Mouse (Mus musculus) forebrain, postnatal 0 days (tissue): ENCODE results near the gene Hus1b. TPM values are rescaled to one million over a fixed set of nuclear protein-coding genes. Genes with fewer than 3 reads are reported as not detected.

Experiments
- ATAC-seq: fragments of 200-750 bp; cut with Nextera tagmentation; 2 replicates; pipeline ENCODE4 v1.8.0; 2017; ENCODE audit warnings: mild to moderate bottlenecking, moderate library complexity
- DNase-seq: peaks from one replicate; pipeline ENCODE4 v3.0.0-alpha.2; 2015
- H3K27ac ChIP-seq: fragments of 300-500 bp; sonication (generic); 2 replicates; pipeline ENCODE4 v1.5.1; 2014; ENCODE audit warnings: low read depth, mild to moderate bottlenecking, antibody characterized with exemption, low read length, moderate library complexity, mixed read lengths
- H3K27me3 ChIP-seq: fragments of 300-500 bp; sonication (generic); 2 replicates; pipeline ENCODE4 v1.6.1; 2014; ENCODE audit warnings: mild to moderate bottlenecking, low read length, mixed read lengths; ENCODE audit not compliant: insufficient read depth
- H3K36me3 ChIP-seq: fragments of 300-500 bp; sonication (generic); 2 replicates; pipeline ENCODE4 v1.6.1; 2014; ENCODE audit warnings: mild to moderate bottlenecking, moderate library complexity; ENCODE audit not compliant: insufficient read depth
- H3K4me1 ChIP-seq: fragments of 300-500 bp; sonication (generic); 2 replicates; pipeline ENCODE4 v1.6.1; 2014; ENCODE audit warnings: antibody characterized with exemption; ENCODE audit not compliant: insufficient read depth
- H3K4me2 ChIP-seq: fragments of 300-500 bp; sonication (generic); 2 replicates; pipeline ENCODE4 v1.6.1; 2014; ENCODE audit warnings: low read depth, mild to moderate bottlenecking, moderate library complexity
- H3K4me3 ChIP-seq: fragments of 300-500 bp; sonication (generic); 2 replicates; pipeline ENCODE4 v1.5.1; 2014; ENCODE audit warnings: low read depth, low read length, mixed read lengths
- H3K9ac ChIP-seq: fragments of 300-500 bp; sonication (generic); 2 replicates; pipeline ENCODE4 v1.6.1; 2014; ENCODE audit warnings: mild to moderate bottlenecking
- H3K9me3 ChIP-seq: fragments of 300-500 bp; sonication (generic); 2 replicates; pipeline ENCODE4 v1.6.1; 2016; ENCODE audit warnings: low read length
- CTCF ChIP-seq: sonication (generic); IDR thresholded peaks from 2 replicates; pipeline ENCODE4 v1.5.1; 2016; ENCODE audit warnings: antibody characterized with exemption, control low read depth, low read depth
- WGBS: fragments of 180-500 bp; shearing (Covaris S2); extraction: QIAGEN DNeasy Blood & Tissue Kit; methylation state at CpG from one replicate; pipeline ENCODE4 v1.1.7; 2014; 5-methylcytosine and 5-hydroxymethylcytosine counted together
- polyA plus RNA-seq: library from polyadenylated mRNA; unstranded; fragments of >200 nt; fragmentation: Nextera tagmentation; extraction: Ambion mirVana; gene quantifications from 2 replicates; pipeline ENCODE4 v1.2.1, GENCODE M21; 2015
- total RNA-seq: library from RNA; depleted of rRNA; stranded (reverse); fragments of >200 nt; gene quantifications from 2 replicates; pipeline ENCODE4 v1.2.3, GENCODE M21; 2014

Gene Hus1b
- total and polyA plus RNA-seq, 2 experiments from 2014 or later, result 0.13 to 1.3 TPM

DNA sequence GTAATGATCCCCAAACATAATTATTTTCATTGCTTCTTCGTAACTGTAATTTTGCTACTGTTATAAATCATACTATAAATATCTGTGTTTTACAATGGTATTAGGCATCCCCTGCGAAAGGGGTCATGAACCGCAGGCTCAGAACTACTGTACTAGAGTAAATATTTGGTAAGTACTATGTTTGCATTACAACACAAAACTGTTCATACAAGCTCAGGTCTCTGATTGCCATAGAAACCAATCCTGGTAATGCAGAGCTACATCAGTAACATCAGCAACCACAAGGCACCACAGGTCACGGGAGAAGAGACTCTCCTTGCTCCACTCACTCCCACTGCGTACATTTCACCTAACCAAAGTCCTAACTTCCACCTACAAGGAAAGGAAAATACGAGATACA, 23.3 kb downstream of the Hus1b start:
- Histone ChIP-seq H3K4me2 (no peak overlapping the region), H3K9ac (no peak overlapping the region), H3K9me3 (no peaks in the 10 kb centered on the region), H3K36me3 (peaks cover 10% of the 10 kb centered on the region), H3K27me3 (no peaks in the 10 kb centered on the region), H3K4me1 (no peaks in the 10 kb centered on the region), H3K4me3 (no peak overlapping the region), H3K27ac (no peak overlapping the region)
- ATAC-seq, result no peak
- no peak for TF ChIP-seq CTCF
- 95% methylated on average over 6 of the region's 6 CpGs for WGBS
- no peak for DNase-seq

- DNase-seq (no peak), ATAC-seq (no peak)
- H3K9me3 ChIP-seq, result no peaks in the 10 kb centered on the region
- 83% methylated on average over 4 of the region's 4 CpGs for WGBS
- H3K4me3 ChIP-seq, result no peak overlapping the region
- no peak overlapping the region for H3K27ac ChIP-seq
- no peaks in the 10 kb centered on the region for H3K4me1 ChIP-seq
- H3K27me3 ChIP-seq, result no peaks in the 10 kb centered on the region
- H3K4me2 ChIP-seq, result no peak overlapping the region
- TF ChIP-seq CTCF, result no peak
- no peak overlapping the region for H3K9ac ChIP-seq
- H3K36me3 ChIP-seq, result peaks cover 7% of the 10 kb centered on the region
These were observed 25.6 kb downstream of the Hus1b start for GRCm38 (mm10) chr13:30921914-30922313.

GRCm38 (mm10) chr13:30913757-30914156, 33.8 kb downstream of the Hus1b start:
- DNase-seq (no peak), ATAC-seq (no peak)
- Histone ChIP-seq H3K9ac (no peak overlapping the region), H3K4me2 (no peak overlapping the region), H3K27ac (no peak overlapping the region), H3K4me1 (no peaks in the 10 kb centered on the region), H3K27me3 (no peaks in the 10 kb centered on the region), H3K9me3 (no peaks in the 10 kb centered on the region), H3K4me3 (no peak overlapping the region), H3K36me3 (peaks cover 9% of the 10 kb centered on the region; the same call in 1 of the 2 replicates)
- TF ChIP-seq CTCF, result no peak

- Histone ChIP-seq H3K27ac (no peak overlapping the region), H3K36me3 (peaks cover 13% of the 10 kb centered on the region; the same call in 1 of the 2 replicates), H3K4me2 (no peak overlapping the region), H3K27me3 (no peaks in the 10 kb centered on the region), H3K4me3 (no peak overlapping the region), H3K4me1 (no peaks in the 10 kb centered on the region), H3K9ac (no peak overlapping the region), H3K9me3 (no peaks in the 10 kb centered on the region)
- DNase-seq, result no peak
- ATAC-seq, result no peak
- TF ChIP-seq CTCF, result no peak
- 39% methylated on average over 4 of the region's 4 CpGs for WGBS
These were observed 34.5 kb downstream of the Hus1b start for GRCm38 (mm10) chr13:30913028-30913427.

DNA sequence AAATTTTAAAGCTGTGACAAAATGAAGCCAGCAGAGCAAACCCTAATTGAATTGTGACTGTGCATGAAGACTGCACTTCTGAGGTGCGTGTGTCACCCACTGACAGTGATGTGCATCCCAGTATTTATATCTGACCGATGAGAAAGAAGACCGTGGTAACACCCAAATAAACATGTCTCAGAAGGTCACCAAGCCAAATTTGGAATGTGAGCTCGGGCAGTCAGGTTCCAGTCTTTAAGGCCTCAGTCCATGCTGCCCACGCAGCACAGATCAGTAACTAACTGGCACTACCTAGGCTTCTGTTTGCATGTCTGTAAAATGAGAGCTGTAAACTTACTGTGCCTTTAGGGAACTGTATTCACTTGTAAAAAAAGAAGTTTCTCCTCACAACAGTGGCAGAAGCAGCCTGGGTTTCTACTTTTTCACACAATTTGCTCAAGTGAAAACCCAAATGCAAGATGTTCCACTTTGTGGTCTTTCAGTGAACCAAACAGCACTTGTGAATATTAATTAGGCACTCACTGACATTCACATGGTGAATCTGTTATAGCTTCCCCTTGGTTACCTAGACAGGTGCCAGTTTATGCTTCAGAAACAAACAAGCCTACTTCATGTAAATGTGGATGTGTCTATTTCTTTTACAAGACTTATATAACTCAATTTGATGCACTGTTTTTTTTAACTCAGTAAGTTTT, 35.5 kb downstream of the Hus1b start:
- no peak for ATAC-seq
- Histone ChIP-seq H3K4me2 (no peak overlapping the region), H3K27me3 (no peaks in the 10 kb centered on the region), H3K9me3 (no peaks in the 10 kb centered on the region), H3K9ac (no peak overlapping the region), H3K36me3 (peaks cover 13% of the 10 kb centered on the region; the same call in 1 of the 2 replicates), H3K4me3 (no peak overlapping the region), H3K4me1 (no peaks in the 10 kb centered on the region), H3K27ac (no peak overlapping the region)
- TF ChIP-seq CTCF, result no peak
- 83% methylated on average over 5 of the region's 5 CpGs for WGBS
- DNase-seq, result no peak

- WGBS, result 77% methylated on average over 5 of the region's 5 CpGs
- no peaks in the 10 kb centered on the region for H3K9me3 ChIP-seq
- peaks cover 13% of the 10 kb centered on the region; the same call in 1 of the 2 replicates for H3K36me3 ChIP-seq
- no peak for DNase-seq
- H3K27ac ChIP-seq, result no peak overlapping the region
- no peak overlapping the region for H3K9ac ChIP-seq
- TF ChIP-seq CTCF, result no peak
- H3K4me3 ChIP-seq, result no peak overlapping the region
- H3K4me2 ChIP-seq, result no peak overlapping the region
- H3K27me3 ChIP-seq, result no peaks in the 10 kb centered on the region
- no peaks in the 10 kb centered on the region for H3K4me1 ChIP-seq
- no peak for ATAC-seq
These were observed 36.7 kb downstream of the Hus1b start for GRCm38 (mm10) chr13:30910889-30911288.

DNA sequence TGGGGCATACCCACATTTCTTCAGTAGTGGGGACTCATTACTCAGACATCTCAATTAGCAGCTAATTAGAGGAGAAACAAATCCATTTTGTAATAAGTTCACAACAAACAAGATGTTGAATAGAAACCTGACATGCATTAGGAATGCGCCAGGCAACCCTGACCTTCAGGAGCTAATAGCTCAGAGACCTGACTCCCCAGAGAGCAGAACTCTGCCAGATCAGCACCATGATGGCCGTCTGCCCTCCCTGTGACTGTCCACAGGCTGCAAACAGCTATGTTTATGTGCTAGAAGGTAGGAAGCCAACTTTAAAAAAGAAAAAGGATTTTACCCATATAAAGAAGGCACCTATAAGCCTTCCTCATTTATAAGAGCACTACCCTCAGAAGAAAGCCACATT, 45.3 kb downstream of the Hus1b start:
- Histone ChIP-seq H3K4me3 (no peak overlapping the region), H3K36me3 (peaks cover 31% of the 10 kb centered on the region), H3K4me2 (no peak overlapping the region), H3K4me1 (no peaks in the 10 kb centered on the region), H3K9ac (no peak overlapping the region), H3K9me3 (no peaks in the 10 kb centered on the region), H3K27ac (no peak overlapping the region), H3K27me3 (no peaks in the 10 kb centered on the region)
- ATAC-seq (no peak), DNase-seq (no peak)
- TF ChIP-seq CTCF, result no peak
- 47% methylated on average over 2 of the region's 2 CpGs for WGBS
